ENCODE assay signal across 18 mouse cellular contexts in genomic region chr8:46791664-46792371, GRCm38 (mm10). TPM values are rescaled to one million over a fixed set of nuclear protein-coding genes. Genes with fewer than 3 reads are reported as not detected.
A peak's percentile ranks its signal among the peaks of the same experiment; 100 is the strongest.
DNase-seq lines count a peak whose midpoint lies in the region; ATAC-seq and TF ChIP-seq lines count a peak whose summit lies in the region.
"Had no signal": no experiment of that assay in that cellular context is flagged by ENCODE, and none has a peak within 500 bp of the region (broad histone marks: within the 10 kb centered on the region; RNA-seq: fewer than 3 reads in every experiment).

No protein-coding gene starts in this region.

- no peak for ATAC-seq in liver, postnatal 0 days
- ATAC-seq in hindbrain, postnatal 0 days, result no peak
- ATAC-seq: forebrain, embryonic 13.5 days; midbrain, embryonic 13.5 days had no signal

- intact Hi-C loops in gastrocnemius, adult 2 months (cut with DNase I), result no loop called here

- H3K27ac ChIP-seq in gastrocnemius, adult 2 months, result peak overlapping the region; percentile 51; the same call in 1 of the 2 replicates
- peak overlapping the region; percentile 57 for H3K27ac ChIP-seq in spleen, adult 2 months (ENCODE audit: insufficient read depth, low read length)
- H3K27ac ChIP-seq in liver, postnatal 0 days (ENCODE audit: low read depth), result peak overlapping the region; percentile 78
- H3K27ac ChIP-seq in hindbrain, postnatal 0 days, result no peak overlapping the region
- H3K27ac ChIP-seq: embryonic facial prominence, embryonic 10.5 days; forebrain, embryonic 13.5 days; hindbrain, embryonic 15.5 days; limb, embryonic 15.5 days; midbrain, embryonic 13.5 days had no signal

- peaks cover 2% of the 10 kb centered on the region for H3K36me3 ChIP-seq in spleen, adult 2 months (ENCODE audit: control insufficient read depth, insufficient read depth, low read length)
- H3K36me3 ChIP-seq in liver, postnatal 0 days (replicated peaks; ENCODE audit: insufficient read depth, low read length), result peaks cover 17% of the 10 kb centered on the region
- no peaks in the 10 kb centered on the region; the same call in 1 of the 2 replicates for H3K36me3 ChIP-seq in hindbrain, postnatal 0 days (ENCODE audit: insufficient read depth, low read length)
- H3K36me3 ChIP-seq: hindbrain, embryonic 15.5 days had no signal

- TF ChIP-seq CTCF in gastrocnemius, adult 2 months (IDR thresholded peaks at IDR 0.05), result no peak
- TF ChIP-seq CTCF in spleen, adult 2 months (IDR thresholded peaks at IDR 0.05; ENCODE audit: extremely low read depth, insufficient read depth, insufficient read length, insufficient replicate concordance), result no peak
- TF ChIP-seq CTCF in liver, postnatal 0 days (IDR thresholded peaks at IDR 0.05; ENCODE audit: low read depth), result no peak
- TF ChIP-seq CTCF in hindbrain, postnatal 0 days (IDR thresholded peaks at IDR 0.05; ENCODE audit: low read depth), result no peak

- no peak for TF ChIP-seq EP300 in liver, postnatal 0 days (IDR thresholded peaks at IDR 0.05; ENCODE audit: low read depth)

- H3K27me3 ChIP-seq in spleen, adult 2 months (ENCODE audit: control insufficient read depth, insufficient read depth, low read length), result no peaks in the 10 kb centered on the region
- no peaks in the 10 kb centered on the region for H3K27me3 ChIP-seq in liver, postnatal 0 days (ENCODE audit: insufficient read depth, low read length)
- H3K27me3 ChIP-seq in hindbrain, postnatal 0 days (ENCODE audit: insufficient read depth, low read length), result no peaks in the 10 kb centered on the region
- H3K27me3 ChIP-seq: forebrain, embryonic 13.5 days; heart, embryonic 12.5 days; hindbrain, embryonic 15.5 days; limb, embryonic 15.5 days; midbrain, embryonic 13.5 days had no signal

- no peaks in the 10 kb centered on the region for H3K9me3 ChIP-seq in liver, postnatal 0 days (ENCODE audit: low read length)
- no peaks in the 10 kb centered on the region for H3K9me3 ChIP-seq in hindbrain, postnatal 0 days (ENCODE audit: low read length)
- H3K9me3 ChIP-seq: forebrain, embryonic 13.5 days; heart, embryonic 12.5 days; hindbrain, embryonic 15.5 days; limb, embryonic 15.5 days; midbrain, embryonic 13.5 days had no signal

- WGBS in spleen, adult 2 months, result 67% methylated on average over 5 of the region's 5 CpGs
- WGBS in liver, postnatal 0 days (ENCODE audit: insufficient replicate concordance), result 60% methylated on average over 5 of the region's 5 CpGs
- WGBS in hindbrain, postnatal 0 days, result 85% methylated on average over 5 of the region's 5 CpGs

- H3K4me3 ChIP-seq in gastrocnemius, adult 2 months, result no peak overlapping the region
- H3K4me3 ChIP-seq in spleen, adult 2 months (ENCODE audit: extremely low read depth, insufficient read depth, insufficient read length), result no peak overlapping the region
- H3K4me3 ChIP-seq in liver, postnatal 0 days (ENCODE audit: low read depth, low read length), result no peak overlapping the region
- no peak overlapping the region for H3K4me3 ChIP-seq in hindbrain, postnatal 0 days (ENCODE audit: low read length)
- H3K4me3 ChIP-seq: embryonic facial prominence, embryonic 10.5 days; forebrain, embryonic 13.5 days; heart, embryonic 12.5 days; hindbrain, embryonic 15.5 days; limb, embryonic 15.5 days; midbrain, embryonic 13.5 days had no signal

- no peak overlapping the region for H3K9ac ChIP-seq in liver, postnatal 0 days (replicated peaks)
- no peak overlapping the region for H3K9ac ChIP-seq in hindbrain, postnatal 0 days (replicated peaks; ENCODE audit: low read length)
- H3K9ac ChIP-seq: forebrain, embryonic 13.5 days; heart, embryonic 12.5 days; hindbrain, embryonic 15.5 days; limb, embryonic 15.5 days; midbrain, embryonic 13.5 days had no signal

- 0 out of 2 replicates have a peak overlapping the region, but pooled peaks have one; percentile 8 for H3K4me2 ChIP-seq in liver, postnatal 0 days (ENCODE audit: low read depth, low read length)
- no peak overlapping the region for H3K4me2 ChIP-seq in hindbrain, postnatal 0 days (ENCODE audit: low read depth, low read length)
- H3K4me2 ChIP-seq: forebrain, embryonic 13.5 days; heart, embryonic 12.5 days; hindbrain, embryonic 15.5 days; limb, embryonic 15.5 days; midbrain, embryonic 13.5 days had no signal

- H3K4me1 ChIP-seq in spleen, adult 2 months (ENCODE audit: control insufficient read depth, insufficient read depth, insufficient read length), result peaks cover 33% of the 10 kb centered on the region; the same call in 1 of the 2 replicates
- peaks cover 43% of the 10 kb centered on the region for H3K4me1 ChIP-seq in liver, postnatal 0 days (ENCODE audit: insufficient read depth)
- H3K4me1 ChIP-seq in hindbrain, postnatal 0 days (ENCODE audit: insufficient read depth, low read length), result no peaks in the 10 kb centered on the region
- H3K4me1 ChIP-seq: forebrain, embryonic 13.5 days; hindbrain, embryonic 15.5 days; limb, embryonic 15.5 days; midbrain, embryonic 13.5 days had no signal

- no peak for TF ChIP-seq POLR2A in spleen, adult 2 months (IDR thresholded peaks at IDR 0.05; ENCODE audit: low read depth, low read length)

- no peak for DNase-seq in gastrocnemius, adult 2 months
- DNase-seq in gastrocnemius, postnatal 25 days, result no peak
- no peak for DNase-seq in spleen, adult 2 months (ENCODE audit: low read depth in 1 of 2, low spot score in 2 of 2)
- DNase-seq in spleen, postnatal 10 days (ENCODE audit: low spot score in 2 of 2), result no peak
- no peak for DNase-seq in liver, postnatal 0 days
- DNase-seq in urinary bladder, postnatal 14 days (ENCODE audit: low spot score), result no peak
- DNase-seq in hindbrain, postnatal 0 days (ENCODE audit: low spot score), result no peak
- DNase-seq in heart, adult 18-20 months, result no peak
- DNase-seq: heart, postnatal 36 days; kidney, adult 8-10 months; kidney, postnatal 36 days; lung, postnatal 4 days had no signal

RNA-seq across cellular contexts. Expression of gene Irf2, which starts 52.3 kb away (rescaled TPM):
- 10 to 100 TPM; 40.0 to 41.8 TPM for total RNA-seq in gastrocnemius, adult 2 months (2021)
- total RNA-seq in gastrocnemius, postnatal 25 days (2021), result 10 to 100 TPM; 27.4 to 29.6 TPM
- polyA plus RNA-seq in spleen, adult 2 months (2012; rRNA removed), result 28.7 and 28.8 TPM in 2 replicates
- polyA plus RNA-seq in liver, postnatal 0 days (2015; fragmentation: Nextera tagmentation; extraction: Ambion mirVana), result 23.1 and 24.3 TPM in 2 replicates
- 3.8 and 4.7 TPM in 2 replicates for total RNA-seq in hindbrain, postnatal 0 days (2014; rRNA removed)
- 11.1 and 12.8 TPM in 2 replicates for polyA plus RNA-seq in hindbrain, postnatal 0 days (2015; fragmentation: Nextera tagmentation; extraction: Ambion mirVana)
- 10 to 100 TPM; 31.2 to 40.1 TPM for total RNA-seq in heart, adult 18-20 months (2021)
